Mouse (Mus musculus) hindbrain, postnatal 0 days (tissue): ENCODE data around the gene E130116L18Rik. TPM values are rescaled to one million over a fixed set of nuclear protein-coding genes. Genes with fewer than 3 reads are reported as not detected.

Source experiments
- ATAC-seq: fragments of 200-750 bp; cut with Nextera tagmentation; 2 replicates; pipeline ENCODE4 v1.8.0; 2017; ENCODE audit warnings: mild to moderate bottlenecking, moderate TSS enrichment, moderate library complexity
- DNase-seq: peaks from one replicate; pipeline ENCODE4 v3.0.0-alpha.2; 2015; ENCODE audit warnings: low spot score
- H3K27ac ChIP-seq: fragments of 300-500 bp; sonication (generic); 2 replicates; pipeline ENCODE4 v1.5.1; 2014; ENCODE audit warnings: mild to moderate bottlenecking
- H3K27me3 ChIP-seq: fragments of 300-500 bp; sonication (generic); 2 replicates; pipeline ENCODE4 v1.6.1; 2014; ENCODE audit warnings: low read length, mixed read lengths; ENCODE audit not compliant: insufficient read depth
- H3K36me3 ChIP-seq: fragments of 300-500 bp; sonication (generic); 2 replicates; pipeline ENCODE4 v1.6.1; 2014; ENCODE audit warnings: low read length, mixed read lengths; ENCODE audit not compliant: insufficient read depth
- H3K4me1 ChIP-seq: fragments of 300-500 bp; sonication (generic); 2 replicates; pipeline ENCODE4 v1.6.1; 2014; ENCODE audit warnings: antibody characterized with exemption, low read length, mixed read lengths; ENCODE audit not compliant: insufficient read depth
- H3K4me2 ChIP-seq: fragments of 300-500 bp; sonication (generic); 2 replicates; pipeline ENCODE4 v1.6.1; 2014; ENCODE audit warnings: low read depth, mild to moderate bottlenecking, low read length, moderate library complexity, mixed read lengths
- H3K4me3 ChIP-seq: fragments of 300-500 bp; sonication (generic); 2 replicates; pipeline ENCODE4 v1.5.1; 2014; ENCODE audit warnings: low read length
- H3K9ac ChIP-seq: fragments of 300-500 bp; sonication (generic); replicated peaks from 2 replicates; pipeline ENCODE4 v1.6.1; 2014; ENCODE audit warnings: mild to moderate bottlenecking, low read length, moderate library complexity, mixed read lengths
- H3K9me3 ChIP-seq: fragments of 300-500 bp; sonication (generic); 2 replicates; pipeline ENCODE4 v1.6.1; 2016; ENCODE audit warnings: low read length, mixed read lengths
- CTCF ChIP-seq: IDR thresholded peaks from 2 replicates; pipeline ENCODE4 v1.5.1; 2016; ENCODE audit warnings: antibody characterized with exemption, control low read depth, low read depth
- WGBS: fragments of 180-500 bp; shearing (Covaris S2); extraction: QIAGEN DNeasy Blood & Tissue Kit; methylation state at CpG from one replicate; pipeline ENCODE4 v1.1.7; 2014; 5-methylcytosine and 5-hydroxymethylcytosine counted together
- polyA plus RNA-seq: library from polyadenylated mRNA; unstranded; fragments of >200 nt; fragmentation: Nextera tagmentation; extraction: Ambion mirVana; gene quantifications from 2 replicates; pipeline ENCODE4 v1.2.1, GENCODE M21; 2015
- total RNA-seq: library from RNA; depleted of rRNA; stranded (reverse); fragments of >200 nt; gene quantifications from 2 replicates; pipeline ENCODE4 v1.2.3, GENCODE M21; 2014; rRNA removed

E130116L18Rik gene
- total RNA-seq: not detected in 2 replicates
- polyA plus RNA-seq: 1.3 TPM in 1 of 2 replicates, not detected in the other

DNA sequence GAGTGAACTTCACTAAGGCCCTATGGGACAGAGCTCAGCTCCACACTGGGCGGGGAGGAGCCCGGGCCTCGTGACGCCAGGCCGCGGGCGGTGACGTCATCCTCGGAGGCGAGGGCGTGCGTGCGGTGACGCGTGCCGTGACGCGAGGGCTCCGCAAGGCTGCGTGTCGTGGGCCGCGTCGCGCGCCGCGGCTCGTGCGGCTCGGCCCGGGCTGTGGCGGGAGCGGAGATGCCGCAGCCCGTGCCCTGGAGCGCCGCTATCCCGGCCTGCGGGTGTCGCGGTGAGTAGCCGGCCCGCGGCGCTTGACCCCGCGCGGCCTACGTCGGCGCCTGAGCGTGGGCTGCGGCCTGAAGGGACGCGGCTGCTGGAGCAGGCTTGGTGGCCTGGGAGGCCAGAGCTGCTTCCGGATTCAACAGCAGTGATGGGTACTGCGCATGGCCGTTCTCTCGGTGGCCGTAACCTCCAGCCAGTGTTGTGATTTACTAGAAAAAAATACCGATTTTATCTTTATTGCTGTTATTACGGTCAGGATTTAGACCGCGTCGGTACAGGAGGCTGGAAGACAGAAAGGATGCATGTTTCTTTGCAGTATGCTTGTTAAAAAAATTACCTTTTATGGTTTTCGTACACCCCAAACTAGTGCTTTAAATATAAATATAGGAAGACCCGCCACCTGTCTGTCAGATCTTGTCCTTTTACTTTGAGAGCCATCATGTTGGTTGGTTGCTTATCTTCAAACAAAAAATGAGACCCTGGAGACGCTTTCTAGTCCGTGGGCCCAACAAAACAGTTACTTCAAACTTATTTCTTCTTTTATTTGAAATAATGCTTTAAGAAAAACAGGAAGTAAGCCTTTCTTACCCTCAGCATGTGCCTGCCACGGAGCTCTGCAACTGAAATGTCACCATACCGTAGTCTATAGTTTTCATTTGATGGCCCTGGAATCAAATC, at the start of gene E130116L18Rik:
TSS of gene E130116L18Rik (minus strand) at position 402 of the 951 bp plus-strand sequence.
- ATAC-seq (peak; percentile 99), DNase-seq (peak; percentile 94)
- H3K9ac ChIP-seq: peak within 1 kb of the TSS; percentile 66
- peaks cover 8% of the 10 kb centered on the region; the same call in 1 of the 2 replicates for H3K4me1 ChIP-seq
- no peak for TF ChIP-seq CTCF
- peak within 1 kb of the TSS; percentile 85 for H3K27ac ChIP-seq
- 4% methylated on average over 72 of the region's 72 CpGs for WGBS
- no peaks in the 10 kb centered on the region for H3K27me3 ChIP-seq
- no peaks in the 10 kb centered on the region for H3K36me3 ChIP-seq
- peak within 1 kb of the TSS; percentile 75 for H3K4me2 ChIP-seq
- H3K4me3 ChIP-seq: peak within 1 kb of the TSS; percentile 47
- H3K9me3 ChIP-seq: no peaks in the 10 kb centered on the region

DNA sequence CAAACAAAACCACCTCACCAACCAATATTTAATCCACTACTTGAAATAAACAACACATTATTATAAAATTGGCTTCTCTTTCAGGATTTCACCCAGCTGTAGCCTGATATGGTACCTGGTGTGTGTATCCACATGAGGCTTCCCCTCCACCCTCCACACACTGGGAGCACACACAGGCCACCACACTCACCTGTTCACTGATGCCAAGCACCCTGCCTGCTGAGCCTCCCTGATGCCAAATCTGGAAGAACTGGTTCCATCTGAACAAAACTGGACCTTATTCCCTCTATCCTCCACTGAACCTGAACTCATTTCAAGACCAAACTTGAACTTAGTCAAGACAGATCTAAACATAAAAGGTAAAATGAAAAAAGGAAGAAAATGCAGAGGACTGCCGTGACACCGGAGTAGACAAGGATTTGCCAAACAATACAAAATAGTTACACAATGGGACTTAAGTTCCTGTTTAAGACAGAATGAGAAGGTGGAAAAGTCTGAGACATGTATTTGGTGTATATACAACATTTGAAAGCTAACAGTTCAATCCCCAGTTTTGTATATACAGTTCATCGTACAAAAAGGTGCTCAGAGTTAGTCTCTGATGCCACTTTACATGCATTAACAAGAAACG, 45.4 kb upstream of the E130116L18Rik start:
- Histone ChIP-seq H3K27ac (no peak overlapping the region), H3K4me3 (no peak overlapping the region), H3K36me3 (peaks cover 41% of the 10 kb centered on the region), H3K4me2 (no peak overlapping the region), H3K9me3 (no peaks in the 10 kb centered on the region), H3K27me3 (no peaks in the 10 kb centered on the region), H3K9ac (no peak overlapping the region), H3K4me1 (no peaks in the 10 kb centered on the region)
- 93% methylated on average over 4 of the region's 4 CpGs for WGBS
- ATAC-seq (no peak), DNase-seq (no peak)
- no peak for TF ChIP-seq CTCF

GRCm38 (mm10) chr5:25262266-25262665, 39.3 kb upstream of the E130116L18Rik start:
- ATAC-seq: no peak
- Histone ChIP-seq H3K36me3 (peaks cover 57% of the 10 kb centered on the region), H3K4me2 (no peak overlapping the region), H3K27me3 (no peaks in the 10 kb centered on the region), H3K9me3 (no peaks in the 10 kb centered on the region), H3K4me1 (no peaks in the 10 kb centered on the region), H3K9ac (no peak overlapping the region), H3K27ac (no peak overlapping the region), H3K4me3 (no peak overlapping the region)
- 87% methylated on average over 7 of the region's 7 CpGs for whole genome bisulfite sequencing
- TF ChIP-seq CTCF: no peak
- DNase-seq: no peak

GRCm38 (mm10) chr5:25261452-25261851, 38.5 kb upstream of the E130116L18Rik start:
- H3K27me3 ChIP-seq: no peaks in the 10 kb centered on the region
- DNase-seq: no peak
- no peak overlapping the region for H3K27ac ChIP-seq
- 87% methylated on average over 6 of the region's 6 CpGs for WGBS
- TF ChIP-seq CTCF: no peak
- ATAC-seq: no peak
- no peak overlapping the region for H3K4me3 ChIP-seq
- no peaks in the 10 kb centered on the region for H3K4me1 ChIP-seq
- no peak overlapping the region for H3K9ac ChIP-seq
- H3K9me3 ChIP-seq: no peaks in the 10 kb centered on the region
- peaks cover 57% of the 10 kb centered on the region for H3K36me3 ChIP-seq
- H3K4me2 ChIP-seq: no peak overlapping the region

DNA sequence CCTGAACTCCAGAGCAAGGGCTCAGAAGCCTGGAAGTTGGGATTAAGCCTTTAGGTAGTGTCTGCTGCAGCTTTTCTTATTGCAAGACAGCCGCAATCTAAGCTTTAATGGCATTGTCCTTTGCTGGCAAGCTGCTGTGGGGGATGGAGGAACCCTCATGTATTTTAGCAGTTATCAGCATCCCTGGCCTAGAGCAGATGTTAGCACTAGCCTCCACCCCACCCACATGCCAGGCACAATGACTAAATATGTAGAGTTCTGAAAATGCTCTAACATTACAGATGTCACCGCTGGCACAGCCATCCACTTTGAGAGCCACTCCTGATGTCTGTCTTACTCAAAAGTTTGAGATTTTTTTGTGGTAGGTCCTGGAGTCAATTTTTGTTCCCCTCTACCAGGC, 33.7 kb upstream of the E130116L18Rik start:
- 87% methylated on average over 2 of the region's 2 CpGs for WGBS
- peaks cover 63% of the 10 kb centered on the region for H3K36me3 ChIP-seq
- no peaks in the 10 kb centered on the region for H3K9me3 ChIP-seq
- ATAC-seq (no peak), DNase-seq (no peak)
- H3K9ac ChIP-seq: no peak overlapping the region
- H3K27ac ChIP-seq: no peak overlapping the region
- no peak overlapping the region for H3K4me2 ChIP-seq
- H3K4me1 ChIP-seq: no peaks in the 10 kb centered on the region
- no peak for TF ChIP-seq CTCF
- no peak overlapping the region for H3K4me3 ChIP-seq
- no peaks in the 10 kb centered on the region for H3K27me3 ChIP-seq

- Histone ChIP-seq H3K27me3 (no peaks in the 10 kb centered on the region), H3K27ac (no peak overlapping the region), H3K9ac (no peak overlapping the region), H3K4me1 (no peaks in the 10 kb centered on the region), H3K4me3 (no peak overlapping the region), H3K9me3 (no peaks in the 10 kb centered on the region), H3K4me2 (no peak overlapping the region), H3K36me3 (peaks cover 71% of the 10 kb centered on the region)
- ATAC-seq (no peak), DNase-seq (no peak)
- TF ChIP-seq CTCF: no peak
- WGBS: 95% methylated on average over 4 of the region's 4 CpGs
Observed at GRCm38 (mm10) chr5:25254491-25254890, 31.5 kb upstream of the E130116L18Rik start.
